Mouse (Mus musculus): ENCODE measurements around the gene Gm20388. TPM values are rescaled to one million over a fixed set of nuclear protein-coding genes. Genes with fewer than 3 reads are reported as not detected.

Gene Gm20388
- total and polyA plus RNA-seq, 2 experiments from 2014 or later, result 17.3 TPM; not detected in 1

DNA sequence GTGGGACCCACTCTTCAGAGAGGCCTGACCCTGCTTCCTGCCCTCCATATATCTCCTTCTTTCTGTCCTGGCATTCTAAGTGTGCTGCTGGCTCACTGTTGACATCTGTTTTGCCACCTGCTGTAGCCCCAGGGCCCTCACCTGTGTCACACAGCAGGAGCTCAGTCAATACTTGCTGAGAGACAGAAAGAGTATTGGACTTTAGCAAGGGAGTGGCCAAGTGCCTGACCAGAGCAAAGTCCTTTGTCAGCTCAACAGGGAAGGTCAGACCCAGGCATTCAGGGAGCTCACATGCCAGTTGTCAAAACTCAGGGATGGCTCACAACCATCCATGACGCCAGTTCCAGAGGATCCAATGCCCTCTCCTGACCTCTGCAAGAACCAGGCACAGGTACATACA, 4062.9 kb downstream of the Gm20388 start:
- no peak overlapping the region for H3K9ac ChIP-seq (replicated peaks; ENCODE audit: low read depth, low read length)
- no peak overlapping the region for H3K27ac ChIP-seq (ENCODE audit: low read depth)
- 79% methylated on average over 1 of the region's 1 CpGs for WGBS
- H3K36me3 ChIP-seq (replicated peaks; ENCODE audit: control insufficient read depth, insufficient read depth, low read length), result 0 out of 2 replicates have a peak, but pooled peaks cover 5% of the 10 kb centered on the region
- H3K4me3 ChIP-seq (ENCODE audit: low read depth, low read length), result no peak overlapping the region
- H3K9me3 ChIP-seq (replicated peaks; ENCODE audit: control insufficient read depth, low read length), result no peaks in the 10 kb centered on the region
- no peaks in the 10 kb centered on the region for H3K27me3 ChIP-seq (ENCODE audit: control insufficient read depth, insufficient read depth, low read length)
- DNase-seq (ENCODE audit: low spot score), result no peak
- peaks cover under 1% of the 10 kb centered on the region; the same call in 1 of the 2 replicates for H3K4me1 ChIP-seq (ENCODE audit: control insufficient read depth, insufficient read depth)
- H3K4me2 ChIP-seq (ENCODE audit: low read depth, low read length), result no peak overlapping the region
- ATAC-seq (ENCODE audit: insufficient read depth, low read depth), result no peak
- no peak for TF ChIP-seq CTCF (IDR thresholded peaks at IDR 0.05; ENCODE audit: low read depth)
- no peak for TF ChIP-seq EP300 (IDR thresholded peaks at IDR 0.05; ENCODE audit: low read depth)

DNA sequence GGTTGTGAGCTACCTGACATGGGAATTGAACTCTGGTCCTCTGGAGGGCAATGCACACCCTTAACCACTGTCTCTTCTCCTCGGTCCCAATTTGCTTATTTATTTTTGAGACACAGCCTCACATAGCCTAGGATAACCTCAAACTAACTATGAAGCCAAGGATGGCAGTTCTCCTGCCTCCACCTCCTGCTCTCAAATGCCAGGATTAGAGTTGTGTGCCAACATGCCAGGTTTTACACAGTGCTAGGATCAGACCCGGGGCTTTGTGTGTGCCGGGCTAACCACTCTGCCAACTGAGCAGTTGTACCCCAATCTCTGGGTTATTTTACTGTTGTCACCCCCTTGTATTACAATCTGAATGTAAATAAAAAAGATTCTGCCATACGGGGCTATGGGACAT, 4066.9 kb downstream of the Gm20388 start:
- no peak overlapping the region for H3K4me2 ChIP-seq (ENCODE audit: low read depth, low read length)

DNA sequence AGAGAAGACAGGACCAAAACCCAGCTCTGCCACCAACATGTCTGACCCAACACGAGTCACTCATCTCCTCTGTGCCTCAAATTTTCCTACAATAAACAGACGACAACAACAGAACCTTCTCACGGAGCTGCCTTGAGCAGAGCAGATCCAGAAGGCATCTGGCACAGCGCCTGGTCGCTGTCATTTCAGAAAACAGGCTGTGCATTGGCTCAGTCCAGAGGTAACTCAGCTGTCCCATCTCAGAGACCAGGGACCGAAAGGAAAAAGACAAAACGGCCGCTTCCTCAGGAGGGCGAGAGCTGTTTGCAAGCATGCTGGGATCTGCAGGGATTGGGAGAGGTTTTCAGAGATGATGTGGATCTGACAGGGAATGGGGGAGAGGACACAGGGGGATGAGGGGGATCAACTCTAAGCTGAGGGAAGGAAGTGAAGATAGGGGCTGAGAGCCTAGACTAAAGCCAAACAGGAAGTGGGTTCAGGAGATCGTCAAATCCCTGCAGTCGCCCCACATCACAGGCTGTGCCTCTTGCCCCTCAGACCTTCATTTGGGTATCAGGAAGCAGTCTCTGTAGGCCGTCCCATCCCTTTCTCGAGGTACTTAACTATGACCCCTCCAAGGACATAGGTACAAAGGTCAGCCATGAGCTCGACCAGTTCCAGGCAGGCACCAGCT, 4067.7 kb downstream of the Gm20388 start:
- DNase-seq (ENCODE audit: low spot score) (peak; percentile 57), ATAC-seq (ENCODE audit: insufficient read depth, low read depth) (no peak; the same call in 1 of the 2 replicates)
- H3K4me3 ChIP-seq (ENCODE audit: low read depth, low read length), result no peak overlapping the region
- H3K4me1 ChIP-seq (ENCODE audit: control insufficient read depth, insufficient read depth), result peaks cover 10% of the 10 kb centered on the region
- H3K4me2 ChIP-seq (ENCODE audit: low read depth, low read length), result peak overlapping the region; percentile 35
- no peaks in the 10 kb centered on the region for H3K27me3 ChIP-seq (ENCODE audit: control insufficient read depth, insufficient read depth, low read length)
- peak overlapping the region; percentile 64 for H3K27ac ChIP-seq (ENCODE audit: low read depth)
- WGBS, result 19% methylated on average over 14 of the region's 14 CpGs
- H3K9ac ChIP-seq (replicated peaks; ENCODE audit: low read depth, low read length), result no peak overlapping the region; the same call in 1 of the 2 replicates
- no peaks in the 10 kb centered on the region for H3K36me3 ChIP-seq (replicated peaks; ENCODE audit: control insufficient read depth, insufficient read depth, low read length)
- TF ChIP-seq EP300 (IDR thresholded peaks at IDR 0.05; ENCODE audit: low read depth) (no peak), CTCF (IDR thresholded peaks at IDR 0.05; ENCODE audit: low read depth) (no peak)
- H3K9me3 ChIP-seq (replicated peaks; ENCODE audit: control insufficient read depth, low read length), result no peaks in the 10 kb centered on the region

More for the DNA sequence above, 4066.9 kb downstream of the Gm20388 start:
- no peak overlapping the region for H3K27ac ChIP-seq (ENCODE audit: low read depth)
- H3K4me1 ChIP-seq (ENCODE audit: control insufficient read depth, insufficient read depth), result peaks cover 10% of the 10 kb centered on the region
- no peak for TF ChIP-seq CTCF (IDR thresholded peaks at IDR 0.05; ENCODE audit: low read depth)
- TF ChIP-seq EP300 (IDR thresholded peaks at IDR 0.05; ENCODE audit: low read depth), result no peak
- no peak overlapping the region for H3K9ac ChIP-seq (replicated peaks; ENCODE audit: low read depth, low read length)
- 82% methylated on average over 4 of the region's 4 CpGs for WGBS
- H3K36me3 ChIP-seq (replicated peaks; ENCODE audit: control insufficient read depth, insufficient read depth, low read length), result no peaks in the 10 kb centered on the region
- H3K9me3 ChIP-seq (replicated peaks; ENCODE audit: control insufficient read depth, low read length), result no peaks in the 10 kb centered on the region
- no peaks in the 10 kb centered on the region for H3K27me3 ChIP-seq (ENCODE audit: control insufficient read depth, insufficient read depth, low read length)
- ATAC-seq (ENCODE audit: insufficient read depth, low read depth) (no peak), DNase-seq (ENCODE audit: low spot score) (no peak)
- no peak overlapping the region for H3K4me3 ChIP-seq (ENCODE audit: low read depth, low read length)

DNA sequence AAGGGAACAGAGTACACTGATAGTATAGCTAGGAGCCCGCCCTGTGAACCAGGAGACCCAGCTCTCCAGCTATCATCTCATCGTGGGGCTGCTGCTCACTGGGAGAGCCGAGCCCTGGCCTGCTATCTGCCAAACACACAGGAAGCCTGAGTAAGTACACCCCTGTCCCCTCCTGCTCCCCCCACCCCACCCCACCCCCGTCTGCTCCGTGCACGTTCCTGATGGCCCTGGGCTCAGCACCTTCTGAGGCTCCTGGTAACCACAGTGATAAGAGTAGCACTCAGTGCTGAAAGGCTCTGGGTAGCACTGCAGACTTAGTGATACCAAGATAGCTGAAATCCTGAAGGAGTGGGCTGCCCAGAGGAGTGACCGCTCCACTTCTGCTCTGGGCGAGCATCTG, 4068.3 kb downstream of the Gm20388 start:
- Histone ChIP-seq H3K27ac (ENCODE audit: low read depth) (peak overlapping the region; percentile 64; the same call in 1 of the 2 replicates), H3K27me3 (ENCODE audit: control insufficient read depth, insufficient read depth, low read length) (no peaks in the 10 kb centered on the region), H3K36me3 (replicated peaks; ENCODE audit: control insufficient read depth, insufficient read depth, low read length) (no peaks in the 10 kb centered on the region), H3K9ac (replicated peaks; ENCODE audit: low read depth, low read length) (no peak overlapping the region), H3K9me3 (replicated peaks; ENCODE audit: control insufficient read depth, low read length) (no peaks in the 10 kb centered on the region), H3K4me3 (ENCODE audit: low read depth, low read length) (no peak overlapping the region), H3K4me1 (ENCODE audit: control insufficient read depth, insufficient read depth) (peaks cover 10% of the 10 kb centered on the region), H3K4me2 (ENCODE audit: low read depth, low read length) (peak overlapping the region; percentile 35; the same call in 1 of the 2 replicates)
- 31% methylated on average over 8 of the region's 8 CpGs for WGBS
- TF ChIP-seq CTCF (IDR thresholded peaks at IDR 0.05; ENCODE audit: low read depth) (no peak), EP300 (IDR thresholded peaks at IDR 0.05; ENCODE audit: low read depth) (no peak)
- no peak for ATAC-seq (ENCODE audit: insufficient read depth, low read depth)
- DNase-seq (ENCODE audit: low spot score), result no peak

DNA sequence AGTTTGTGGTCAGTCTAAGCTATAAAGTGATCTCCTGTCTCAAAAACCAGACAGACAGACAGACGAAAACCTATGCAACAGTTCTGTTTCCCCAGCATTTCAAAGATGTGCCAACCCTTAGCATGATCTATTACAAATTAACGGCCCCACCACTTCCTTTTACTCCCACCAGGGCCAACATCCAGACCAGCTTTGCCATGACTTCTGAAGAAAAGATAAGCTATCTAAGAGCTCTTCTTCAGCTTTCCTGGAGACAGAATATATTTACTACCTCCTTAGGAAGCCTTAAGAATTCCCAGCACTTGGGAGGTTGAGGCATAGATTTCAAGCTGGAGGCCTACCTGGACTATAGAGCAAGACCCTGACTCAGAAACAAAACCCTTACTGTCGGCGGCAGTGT, 4069.6 kb downstream of the Gm20388 start:
- Histone ChIP-seq H3K9ac (replicated peaks; ENCODE audit: low read depth, low read length) (no peak overlapping the region), H3K36me3 (replicated peaks; ENCODE audit: control insufficient read depth, insufficient read depth, low read length) (no peaks in the 10 kb centered on the region), H3K4me3 (ENCODE audit: low read depth, low read length) (no peak overlapping the region), H3K27me3 (ENCODE audit: control insufficient read depth, insufficient read depth, low read length) (no peaks in the 10 kb centered on the region), H3K4me1 (ENCODE audit: control insufficient read depth, insufficient read depth) (peaks cover 10% of the 10 kb centered on the region), H3K4me2 (ENCODE audit: low read depth, low read length) (no peak overlapping the region), H3K27ac (ENCODE audit: low read depth) (no peak overlapping the region), H3K9me3 (replicated peaks; ENCODE audit: control insufficient read depth, low read length) (no peaks in the 10 kb centered on the region)
- ATAC-seq (ENCODE audit: insufficient read depth, low read depth) (no peak), DNase-seq (ENCODE audit: low spot score) (no peak)
- TF ChIP-seq CTCF (IDR thresholded peaks at IDR 0.05; ENCODE audit: low read depth) (no peak), EP300 (IDR thresholded peaks at IDR 0.05; ENCODE audit: low read depth) (no peak)
- WGBS, result 63% methylated on average over 4 of the region's 4 CpGs
